Mouse (Mus musculus) cerebellum, adult 9-11 months (tissue): ENCODE results near the gene Ccdc3.
A peak's percentile ranks its signal among the peaks of the same experiment; 100 is the strongest.
"Not testable (repeated sequence)": the region's sequence is repeated elsewhere in the genome, so short reads cannot be mapped to it uniquely, and the experiment has no call there.

Experiments
- DNase-seq: peaks from one replicate; pipeline ENCODE4 v3.0.0; 2022

The Ccdc3 gene

DNA sequence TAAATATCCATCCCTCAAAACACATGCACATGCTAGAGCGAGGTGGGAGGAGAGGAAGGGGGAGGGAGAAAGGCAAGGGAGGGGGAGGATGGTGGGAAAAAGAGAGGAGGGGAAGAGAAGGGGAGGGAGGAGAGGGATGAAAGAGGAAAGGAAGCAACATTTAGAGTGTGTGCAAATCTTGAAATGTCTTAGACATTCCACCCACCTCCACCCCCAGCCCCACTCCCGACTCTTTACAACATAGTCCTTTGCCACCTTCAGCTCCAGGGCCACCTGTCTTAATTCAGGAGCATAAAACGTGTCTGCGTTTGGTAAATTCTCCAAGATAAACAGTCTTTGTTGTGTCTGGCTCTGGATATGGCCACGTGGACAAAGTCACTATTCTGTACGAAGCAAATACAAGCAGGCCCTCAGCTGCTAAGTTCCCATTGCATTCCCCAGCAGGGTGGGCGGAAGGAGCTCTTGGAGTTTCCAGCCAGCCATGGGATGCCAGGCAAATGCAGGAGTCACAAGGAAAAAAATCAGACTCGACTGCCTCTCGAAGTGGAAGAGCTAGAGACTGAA lies 77.8 kb downstream of the Ccdc3 start:
- no peak for DNase-seq

DNA sequence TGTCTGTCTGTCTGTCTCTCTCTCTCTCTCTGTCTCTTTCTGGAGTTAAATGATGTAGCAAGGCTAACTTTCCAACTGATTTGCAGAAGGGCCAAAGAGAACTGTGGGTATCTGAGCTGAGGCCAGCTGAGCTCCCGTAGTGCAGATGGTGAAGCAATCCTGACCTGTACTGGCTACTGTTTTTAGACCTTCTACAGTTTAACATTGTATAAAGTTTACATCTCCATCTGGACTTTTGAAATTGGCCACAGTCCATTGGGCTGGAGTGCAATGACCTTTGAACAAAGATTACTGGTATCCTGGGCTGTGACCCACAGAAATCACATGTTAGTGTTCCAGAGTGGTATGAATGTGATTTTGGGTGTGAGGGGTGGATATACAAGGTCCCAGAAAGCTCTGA lies 81.6 kb downstream of the Ccdc3 start:
- DNase-seq: no peak

DNA sequence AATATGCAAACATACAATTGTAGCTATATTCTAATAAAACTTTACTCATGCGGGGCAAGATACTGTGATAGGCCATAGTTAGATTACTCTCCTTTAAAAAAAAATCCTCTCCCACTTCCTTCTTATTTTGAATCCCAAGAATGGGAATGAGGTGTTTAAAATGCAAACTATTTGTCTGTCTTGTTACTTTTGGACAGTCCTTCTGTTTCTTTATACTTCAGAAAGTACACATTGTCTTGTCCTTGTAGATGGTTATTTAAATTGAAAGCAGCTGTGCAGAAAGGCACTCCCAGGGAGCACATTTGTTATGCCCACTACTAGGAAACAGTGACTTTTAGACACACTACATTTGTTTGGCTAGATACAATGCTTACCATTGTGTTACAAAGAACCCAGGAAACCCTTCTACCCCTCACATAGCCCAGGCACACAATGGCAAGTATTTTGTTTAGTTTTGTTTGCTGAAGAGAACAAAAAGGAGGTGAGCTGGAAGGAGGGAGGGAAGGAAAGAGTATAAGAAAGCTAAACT lies 82.3 kb downstream of the Ccdc3 start:
- DNase-seq: no peak

DNA sequence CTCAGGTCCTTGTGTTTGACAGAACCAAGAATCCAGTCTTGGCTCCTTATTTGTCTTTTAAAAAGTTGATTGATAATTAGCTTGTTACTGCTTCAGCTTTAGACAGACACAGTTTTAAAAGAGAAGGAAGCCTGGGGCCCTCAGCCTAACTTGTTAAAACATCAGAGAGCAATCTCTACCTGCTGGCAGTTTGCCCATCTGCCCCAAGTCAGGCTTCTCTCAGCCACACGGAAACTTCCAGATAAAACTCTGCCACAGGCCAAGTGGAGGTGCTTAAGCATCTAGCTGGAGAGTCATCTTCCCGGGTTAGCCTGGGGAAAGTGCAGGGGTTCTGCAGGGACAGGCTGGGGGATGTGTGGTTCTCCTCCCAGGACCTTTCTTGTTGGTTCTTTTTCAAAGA lies 85.0 kb downstream of the Ccdc3 start:
- DNase-seq: no peak

DNA sequence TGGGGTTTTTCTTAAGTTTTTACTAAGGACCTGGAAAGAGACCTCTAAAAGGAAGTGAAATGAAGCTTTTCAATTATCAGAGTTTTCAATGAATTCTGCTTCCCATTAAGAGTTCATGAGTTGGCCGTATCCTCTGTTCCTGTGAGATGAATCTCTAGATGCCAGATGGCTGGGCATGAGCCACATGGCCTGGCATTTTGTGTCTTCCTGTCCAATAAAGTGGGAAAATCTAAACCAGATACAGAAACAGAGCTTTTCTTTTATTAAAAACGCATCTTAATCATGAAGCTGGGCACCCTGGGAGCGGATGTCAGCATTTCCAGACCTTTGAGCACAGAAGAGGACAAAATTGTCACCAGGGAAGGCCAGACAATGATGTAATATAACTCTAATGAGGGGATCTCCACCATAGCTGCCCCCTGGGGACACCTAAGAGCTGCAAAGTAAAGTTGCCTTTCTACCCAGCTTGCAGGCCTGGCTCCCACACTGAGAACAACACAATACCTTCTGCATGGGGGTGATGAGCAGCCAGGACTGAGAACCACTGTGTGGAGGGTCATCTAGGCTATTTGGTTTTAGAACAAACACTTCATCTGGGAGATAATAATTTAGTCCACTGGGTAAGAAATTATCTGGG lies 99.4 kb downstream of the Ccdc3 start:
- DNase-seq: peak; percentile 72

DNA sequence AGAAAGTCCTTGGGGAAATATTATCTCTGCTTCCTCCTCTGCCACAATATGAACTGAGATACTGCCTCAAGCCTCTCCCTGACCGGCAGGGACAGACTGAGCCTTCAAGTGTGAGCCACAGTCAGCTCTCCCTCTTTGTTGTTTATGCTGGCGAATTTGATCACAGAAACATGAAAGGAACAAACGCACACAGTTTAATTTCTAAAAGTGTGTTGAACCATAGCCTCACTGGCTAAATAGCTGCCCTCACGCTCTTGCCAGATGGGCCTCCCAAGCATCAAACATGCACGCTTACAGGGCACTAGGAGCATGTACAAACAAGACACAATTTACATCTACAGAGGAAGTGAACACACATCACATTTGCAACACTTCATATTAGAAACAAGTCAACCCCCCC lies 100.3 kb downstream of the Ccdc3 start:
- no peak for DNase-seq

DNA sequence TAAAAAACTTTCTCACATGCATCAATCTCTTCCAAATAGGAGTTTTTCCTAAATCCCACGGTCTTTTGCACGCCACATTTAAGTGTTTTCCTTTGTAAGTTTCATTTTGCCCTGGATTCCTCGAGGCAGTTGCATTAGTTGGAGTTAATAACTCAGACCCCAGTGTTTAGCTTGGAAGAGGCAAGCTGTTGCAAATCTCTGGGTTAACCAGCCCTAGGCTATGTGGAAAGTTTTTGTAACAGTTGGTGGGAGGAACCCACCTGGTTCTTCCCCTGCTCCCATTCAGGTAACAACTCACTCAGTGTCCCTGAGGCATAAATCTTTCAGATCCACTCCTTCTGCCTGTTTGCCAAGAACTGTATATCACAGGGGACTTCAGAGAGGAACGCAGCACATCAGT lies 101.9 kb downstream of the Ccdc3 start:
- DNase-seq: no peak

DNA sequence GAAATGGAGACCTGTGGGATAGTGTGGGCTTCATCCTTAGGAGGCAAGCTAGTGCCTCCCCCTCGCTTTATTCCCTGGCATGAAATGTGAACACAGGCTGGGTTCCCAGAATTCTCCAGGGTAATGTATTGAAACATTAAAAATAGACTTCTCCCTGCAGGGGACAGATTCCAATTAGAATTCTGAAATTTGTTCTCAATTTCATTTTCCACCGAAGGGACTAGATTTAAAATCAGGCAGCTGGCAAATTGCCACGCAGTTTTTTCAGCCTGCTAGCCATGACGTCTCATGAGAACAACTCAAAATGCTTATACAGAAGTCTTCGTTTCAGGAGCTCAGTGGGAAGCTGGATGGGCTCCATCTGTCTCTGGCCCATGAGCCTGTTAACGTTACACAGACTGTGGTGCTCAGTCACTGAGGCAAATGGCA lies 103.9 kb downstream of the Ccdc3 start:
- DNase-seq: peak; percentile 42

DNA sequence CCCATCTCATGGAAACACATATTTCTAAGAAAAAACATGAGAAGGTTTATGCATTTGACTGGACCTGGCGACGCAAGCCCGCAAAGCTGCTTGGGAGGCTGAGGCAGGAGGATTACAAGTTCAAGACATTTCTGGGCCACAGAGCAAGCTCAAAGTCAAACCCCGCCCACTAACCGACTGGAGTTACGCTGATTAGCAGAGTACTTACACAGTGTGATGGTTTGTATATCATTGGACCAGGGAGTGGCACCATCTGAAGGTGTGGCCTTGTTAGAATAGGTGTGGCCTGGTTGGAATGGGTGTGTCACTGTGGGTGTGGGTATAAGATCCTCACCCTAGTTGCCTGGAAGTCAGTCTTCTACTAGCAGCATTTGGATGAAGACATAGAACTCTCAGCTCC lies 111.6 kb downstream of the Ccdc3 start:
- not testable (repeated sequence) for DNase-seq

DNA sequence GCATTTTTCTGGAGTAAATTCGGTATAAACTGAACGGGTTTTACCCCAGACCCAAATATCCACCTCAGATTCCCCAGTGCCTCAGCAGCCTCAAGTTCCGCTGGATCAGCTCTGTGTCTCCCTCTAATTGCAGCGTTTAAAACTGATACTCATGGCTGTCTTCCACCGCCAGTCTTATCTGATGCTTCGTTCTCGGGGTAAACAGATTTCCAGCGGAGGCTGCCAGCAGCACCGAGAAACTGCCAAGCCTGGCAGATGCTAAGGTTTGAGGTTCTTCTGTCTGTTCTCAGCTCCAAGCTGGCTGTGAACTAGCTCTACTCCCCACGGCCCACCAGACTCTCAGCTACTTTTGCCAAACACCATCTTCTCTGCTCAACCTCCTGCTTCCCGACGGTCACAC lies 112.4 kb downstream of the Ccdc3 start:
- DNase-seq: peak; percentile 33

DNA sequence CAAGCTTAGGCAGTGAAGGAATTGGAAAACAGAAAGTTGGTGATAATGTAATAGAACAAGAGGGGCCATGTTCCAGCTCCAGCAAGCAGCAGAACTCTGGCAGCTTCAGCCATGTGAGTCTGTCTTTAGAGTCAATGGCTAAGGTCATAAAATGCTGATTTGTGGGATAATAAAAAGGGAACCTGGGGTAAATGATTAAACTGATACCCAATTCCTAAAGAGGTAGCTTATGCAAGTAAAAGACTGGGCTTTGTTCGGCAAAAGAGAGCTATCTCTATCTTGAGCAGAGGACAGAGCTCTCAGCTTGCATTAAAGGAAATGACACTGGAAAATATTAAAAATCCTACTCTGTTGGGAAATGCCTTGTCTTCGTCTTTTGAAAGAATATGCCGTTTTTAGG lies 120.7 kb downstream of the Ccdc3 start:
- no peak for DNase-seq

DNA sequence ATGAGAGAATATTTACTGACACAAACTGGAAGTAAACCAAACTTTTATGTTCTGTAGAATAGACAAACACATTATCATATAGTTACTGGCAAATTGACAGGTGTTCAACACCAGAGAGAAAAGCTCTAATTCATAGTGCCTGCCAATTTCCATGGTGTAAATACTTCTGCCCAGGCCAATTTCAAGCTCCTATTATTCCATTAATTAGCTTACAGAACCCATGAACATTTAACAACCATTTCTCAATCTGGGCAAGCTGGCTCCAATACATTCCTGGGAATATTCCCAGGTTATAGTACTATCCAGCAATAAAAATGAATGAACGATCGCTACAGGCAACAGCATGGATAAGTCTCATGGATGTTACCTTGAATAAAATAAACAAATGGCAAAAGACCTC lies 124.7 kb downstream of the Ccdc3 start:
- DNase-seq: no peak

DNA sequence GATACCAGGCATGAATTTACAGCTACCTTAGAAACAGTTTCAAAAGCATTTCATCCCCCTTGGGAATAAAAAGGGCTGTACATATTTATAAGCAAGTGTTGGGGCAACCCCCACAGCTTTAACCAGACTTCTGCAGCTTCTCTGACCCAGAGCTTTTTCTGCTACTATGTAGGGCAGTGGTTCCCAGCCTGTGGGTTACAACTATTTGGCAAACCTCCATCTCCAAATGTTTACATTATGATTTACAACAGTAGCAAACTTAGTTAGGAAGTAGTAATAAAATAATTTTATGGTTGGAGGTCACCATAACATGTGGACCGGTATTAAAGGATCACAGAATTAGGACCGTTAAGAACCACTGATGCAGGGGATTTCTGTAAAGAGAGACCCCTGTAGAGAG lies 130.4 kb downstream of the Ccdc3 start:
- no peak for DNase-seq
